Mouse (Mus musculus) hindbrain, embryonic 15.5 days (tissue): ENCODE measurements around the gene Kcnk6. TPM values are rescaled to one million over a fixed set of nuclear protein-coding genes. Genes with fewer than 3 reads are reported as not detected.

Experiments used
- ATAC-seq: fragments of 200-750 bp; cut with Nextera tagmentation; 2 replicates; pipeline ENCODE4 v1.8.0; 2017; ENCODE audit warnings: low read depth, moderate number of reproducible peaks, moderate TSS enrichment; ENCODE audit not compliant: low FRiP score
- H3K27ac ChIP-seq: fragments of 300-500 bp; sonication (generic); replicated peaks from 2 replicates; pipeline ENCODE4 v1.5.1; 2015; ENCODE audit warnings: mild to moderate bottlenecking, inconsistent platforms
- H3K27me3 ChIP-seq: fragments of 300-500 bp; sonication (generic); 2 replicates; pipeline ENCODE4 v1.6.1; 2015; ENCODE audit warnings: control low read depth, inconsistent platforms
- H3K36me3 ChIP-seq: fragments of 300-500 bp; sonication (generic); 2 replicates; pipeline ENCODE4 v1.6.1; 2015; ENCODE audit warnings: control low read depth, inconsistent platforms
- H3K4me1 ChIP-seq: fragments of 300-500 bp; sonication (generic); replicated peaks from 2 replicates; pipeline ENCODE4 v1.6.1; 2015; ENCODE audit warnings: control low read depth, inconsistent platforms
- H3K4me2 ChIP-seq: fragments of 300-500 bp; sonication (generic); 2 replicates; pipeline ENCODE4 v1.6.1; 2015; ENCODE audit warnings: moderate library complexity, mild to moderate bottlenecking, inconsistent platforms
- H3K4me3 ChIP-seq: fragments of 300-500 bp; sonication (generic); 2 replicates; pipeline ENCODE4 v1.5.1; 2015; ENCODE audit warnings: mild to moderate bottlenecking, inconsistent platforms
- H3K9ac ChIP-seq: fragments of 300-500 bp; sonication (generic); 2 replicates; pipeline ENCODE4 v1.6.1; 2015; ENCODE audit warnings: inconsistent platforms
- H3K9me3 ChIP-seq: fragments of 300-500 bp; sonication (generic); 2 replicates; pipeline ENCODE4 v1.6.1; 2016; ENCODE audit warnings: control low read depth, inconsistent platforms
- WGBS: fragments of 180-500 bp; shearing (Covaris S2); methylation state at CpG from one replicate; pipeline ENCODE4 v1.1.7; 2015; 5-methylcytosine and 5-hydroxymethylcytosine counted together
- polyA plus RNA-seq: library from polyadenylated mRNA; unstranded; fragments of >200 nt; fragmentation: Nextera tagmentation; extraction: Ambion mirVana; gene quantifications from 2 replicates; pipeline ENCODE4 v1.2.1, GENCODE M21; 2015

Gene Kcnk6
- 0.77 and 2.0 TPM in 2 replicates for polyA plus RNA-seq

- Histone ChIP-seq H3K27ac (no peak within 1 kb of the TSS), H3K4me1 (peaks cover 8% of the 10 kb centered on the region), H3K27me3 (peaks cover 35% of the 10 kb centered on the region), H3K9me3 (no peaks in the 10 kb centered on the region), H3K4me3 (peak within 1 kb of the TSS; percentile 50), H3K36me3 (no peaks in the 10 kb centered on the region), H3K4me2 (peak within 1 kb of the TSS; percentile 96), H3K9ac (peak within 1 kb of the TSS; percentile 50)
- ATAC-seq: 0 out of 2 replicates have a peak, but pooled peaks have one; percentile 40
- WGBS: under 1% methylated on average over 39 of the region's 62 CpGs
These were observed at the start of gene Kcnk6 for GRCm38 (mm10) chr7:29232247-29233013. Gene Kcnk6 (minus strand): TSS chr7:29232515.

- H3K4me3 ChIP-seq: peak within 1 kb of the TSS; percentile 65
- peak; percentile 89 for ATAC-seq
- under 1% methylated on average over 80 of the region's 80 CpGs for WGBS
These were observed 49.1 kb upstream of the Kcnk6 start, which contains the start of gene Spint2 for GRCm38 (mm10) chr7:29281201-29282073. Gene Spint2 (minus strand): TSS chr7:29281912.

GRCm38 (mm10) chr7:29280801-29281200, 48.5 kb upstream of the Kcnk6 start:
- H3K4me3 ChIP-seq: peak overlapping the region; percentile 65
- H3K9me3 ChIP-seq: no peaks in the 10 kb centered on the region
- H3K9ac ChIP-seq: no peak overlapping the region; the same call in 1 of the 2 replicates
- no peaks in the 10 kb centered on the region for H3K36me3 ChIP-seq
- WGBS: 9% methylated on average over 13 of the region's 13 CpGs
- peaks cover 13% of the 10 kb centered on the region; the same call in 1 of the 2 replicates for H3K27me3 ChIP-seq
- no peak for ATAC-seq
- H3K27ac ChIP-seq: no peak overlapping the region
- H3K4me2 ChIP-seq: peak overlapping the region; percentile 89
- peaks cover 20% of the 10 kb centered on the region for H3K4me1 ChIP-seq

More at GRCm38 (mm10) chr7:29281201-29282073, 49.1 kb upstream of the Kcnk6 start, which contains the start of gene Spint2:
- Histone ChIP-seq H3K4me2 (peak within 1 kb of the TSS; percentile 89), H3K9me3 (no peaks in the 10 kb centered on the region), H3K9ac (peak within 1 kb of the TSS; percentile 66), H3K27me3 (peaks cover 13% of the 10 kb centered on the region; the same call in 1 of the 2 replicates), H3K4me1 (peaks cover 20% of the 10 kb centered on the region), H3K36me3 (no peaks in the 10 kb centered on the region), H3K27ac (no peak within 1 kb of the TSS)

- 93% methylated on average over 8 of the region's 8 CpGs for WGBS
- no peaks in the 10 kb centered on the region for H3K36me3 ChIP-seq
- H3K27ac ChIP-seq: no peak overlapping the region
- ATAC-seq: no peak
- H3K9me3 ChIP-seq: no peaks in the 10 kb centered on the region
- no peak overlapping the region for H3K4me3 ChIP-seq
- H3K27me3 ChIP-seq: peaks cover 13% of the 10 kb centered on the region; the same call in 1 of the 2 replicates
- peaks cover 20% of the 10 kb centered on the region for H3K4me1 ChIP-seq
- H3K4me2 ChIP-seq: no peak overlapping the region
- H3K9ac ChIP-seq: no peak overlapping the region
These were observed 47.6 kb upstream of the Kcnk6 start for GRCm38 (mm10) chr7:29279924-29280323.

- Histone ChIP-seq H3K4me2 (no peak overlapping the region), H3K9me3 (no peaks in the 10 kb centered on the region), H3K36me3 (no peaks in the 10 kb centered on the region), H3K9ac (no peak overlapping the region), H3K4me1 (peaks cover 20% of the 10 kb centered on the region), H3K4me3 (no peak overlapping the region), H3K27ac (no peak overlapping the region), H3K27me3 (peaks cover 13% of the 10 kb centered on the region; the same call in 1 of the 2 replicates)
- no peak for ATAC-seq
These were observed 46.9 kb upstream of the Kcnk6 start for GRCm38 (mm10) chr7:29279261-29279660.

- H3K27ac ChIP-seq: no peak overlapping the region
- peaks cover 20% of the 10 kb centered on the region for H3K4me1 ChIP-seq
- H3K9me3 ChIP-seq: no peaks in the 10 kb centered on the region
- no peak for ATAC-seq
- no peak overlapping the region for H3K9ac ChIP-seq
- WGBS: 88% methylated on average over 4 of the region's 4 CpGs
- no peak overlapping the region for H3K4me2 ChIP-seq
- H3K27me3 ChIP-seq: peaks cover 5% of the 10 kb centered on the region; the same call in 1 of the 2 replicates
- no peaks in the 10 kb centered on the region for H3K36me3 ChIP-seq
- H3K4me3 ChIP-seq: no peak overlapping the region
These were observed 45.2 kb upstream of the Kcnk6 start for GRCm38 (mm10) chr7:29277510-29277909.

GRCm38 (mm10) chr7:29276715-29277114, 44.4 kb upstream of the Kcnk6 start:
- no peak overlapping the region for H3K27ac ChIP-seq
- peaks cover 13% of the 10 kb centered on the region for H3K4me1 ChIP-seq
- 84% methylated on average over 5 of the region's 5 CpGs for WGBS
- H3K27me3 ChIP-seq: no peaks in the 10 kb centered on the region
- no peaks in the 10 kb centered on the region for H3K9me3 ChIP-seq
- ATAC-seq: no peak
- H3K4me3 ChIP-seq: no peak overlapping the region
- no peak overlapping the region for H3K9ac ChIP-seq
- H3K4me2 ChIP-seq: no peak overlapping the region
- no peaks in the 10 kb centered on the region for H3K36me3 ChIP-seq

GRCm38 (mm10) chr7:29271687-29272465, 39.6 kb upstream of the Kcnk6 start:
- Histone ChIP-seq H3K4me3 (no peak overlapping the region), H3K4me1 (no peaks in the 10 kb centered on the region), H3K9ac (no peak overlapping the region), H3K4me2 (no peak overlapping the region), H3K27ac (no peak overlapping the region), H3K27me3 (no peaks in the 10 kb centered on the region), H3K36me3 (no peaks in the 10 kb centered on the region), H3K9me3 (no peaks in the 10 kb centered on the region)
- WGBS: 82% methylated on average over 8 of the region's 8 CpGs
- ATAC-seq: no peak

GRCm38 (mm10) chr7:29270445-29270844, 38.1 kb upstream of the Kcnk6 start:
- Histone ChIP-seq H3K9me3 (no peaks in the 10 kb centered on the region), H3K9ac (no peak overlapping the region), H3K27ac (no peak overlapping the region), H3K4me2 (no peak overlapping the region), H3K4me1 (no peaks in the 10 kb centered on the region), H3K27me3 (no peaks in the 10 kb centered on the region), H3K4me3 (no peak overlapping the region), H3K36me3 (no peaks in the 10 kb centered on the region)
- ATAC-seq: no peak
- WGBS: 92% methylated on average over 4 of the region's 4 CpGs

- Histone ChIP-seq H3K4me2 (no peak overlapping the region), H3K36me3 (no peaks in the 10 kb centered on the region), H3K4me3 (no peak overlapping the region), H3K4me1 (no peaks in the 10 kb centered on the region), H3K9me3 (no peaks in the 10 kb centered on the region), H3K27me3 (no peaks in the 10 kb centered on the region), H3K27ac (no peak overlapping the region), H3K9ac (no peak overlapping the region)
- WGBS: 65% methylated on average over 4 of the region's 4 CpGs
- no peak for ATAC-seq
These were observed 34.6 kb upstream of the Kcnk6 start for GRCm38 (mm10) chr7:29266931-29267330.

GRCm38 (mm10) chr7:29265636-29266035, 33.3 kb upstream of the Kcnk6 start:
- Histone ChIP-seq H3K36me3 (no peaks in the 10 kb centered on the region), H3K4me2 (no peak overlapping the region), H3K27me3 (no peaks in the 10 kb centered on the region), H3K27ac (no peak overlapping the region), H3K9me3 (no peaks in the 10 kb centered on the region), H3K4me1 (no peaks in the 10 kb centered on the region), H3K4me3 (no peak overlapping the region), H3K9ac (no peak overlapping the region)
- 85% methylated on average over 7 of the region's 7 CpGs for WGBS
- no peak for ATAC-seq
